Mouse (Mus musculus) cerebellum, adult 2 months (tissue): ENCODE results near the gene Fastk.
A peak's percentile ranks its signal among the peaks of the same experiment; 100 is the strongest.

Source experiments
- CTCF ChIP-seq: fragments of 200-500 bp; IDR thresholded peaks from 2 replicates; pipeline ENCODE4 v1.5.1; 2011; ENCODE audit warnings: low read depth, mild to moderate bottlenecking, control low read depth, low read length, moderate library complexity, borderline replicate concordance; ENCODE audit not compliant: insufficient read depth
- POLR2A ChIP-seq: fragments of 200-500 bp; IDR thresholded peaks from 2 replicates; pipeline ENCODE4 v1.6.1; 2011; ENCODE audit warnings: low read length, control low read depth, borderline replicate concordance; ENCODE audit not compliant: insufficient read depth

DNA sequence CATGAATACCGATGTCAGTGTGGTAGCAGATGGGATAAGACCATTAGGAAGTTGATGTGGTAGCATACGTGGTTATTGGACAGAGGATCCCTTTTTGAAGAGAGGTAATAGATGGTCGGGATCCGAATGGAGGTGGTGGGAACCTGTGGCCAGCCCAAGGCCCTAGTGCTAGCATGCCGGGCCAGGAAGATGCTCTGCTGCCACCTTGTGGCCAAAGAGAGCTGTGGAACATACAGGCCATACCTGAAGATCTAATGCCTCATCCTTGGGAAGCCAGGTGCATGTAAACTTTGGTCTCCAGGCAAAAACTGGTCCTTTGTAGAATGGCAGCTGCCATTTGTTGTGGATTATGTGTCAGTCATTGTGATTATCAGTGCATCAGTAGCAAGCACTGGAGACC is 25.5 kb upstream of the Fastk start:
- TF ChIP-seq POLR2A (no peak), CTCF (peak; percentile 96)
